Mouse (Mus musculus) midbrain, embryonic 10.5 days (tissue): ENCODE results near the gene Avpr2. TPM values are rescaled to one million over a fixed set of nuclear protein-coding genes. Genes with fewer than 3 reads are reported as not detected.

Experiments used
- DNase-seq: peaks from one replicate; pipeline ENCODE4 v3.0.0-alpha.2; 2017; ENCODE audit warnings: low spot score
- H3K27ac ChIP-seq: fragments of 300-500 bp; sonication (generic); replicated peaks from 2 replicates; pipeline ENCODE4 v1.5.1; 2016; ENCODE audit warnings: mild to moderate bottlenecking
- H3K27me3 ChIP-seq: fragments of 300-500 bp; sonication (generic); 2 replicates; pipeline ENCODE4 v1.6.1; 2016; ENCODE audit warnings: low read depth, mild to moderate bottlenecking; ENCODE audit not compliant: poor library complexity, severe bottlenecking
- H3K36me3 ChIP-seq: fragments of 300-500 bp; sonication (generic); 2 replicates; pipeline ENCODE4 v1.6.1; 2016; ENCODE audit warnings: mild to moderate bottlenecking, moderate library complexity
- H3K4me1 ChIP-seq: fragments of 300-500 bp; sonication (generic); 2 replicates; pipeline ENCODE4 v1.6.1; 2016
- H3K4me3 ChIP-seq: fragments of 300-500 bp; sonication (generic); 2 replicates; pipeline ENCODE4 v1.5.1; 2016; ENCODE audit warnings: mild to moderate bottlenecking, moderate library complexity
- H3K9me3 ChIP-seq: fragments of 300-500 bp; sonication (generic); replicated peaks from 2 replicates; pipeline ENCODE4 v1.6.1; 2016; ENCODE audit warnings: mild to moderate bottlenecking
- WGBS: fragments of 180-500 bp; shearing (Covaris S2); methylation state at CpG from one replicate; pipeline ENCODE4 v1.1.7; 2016; 5-methylcytosine and 5-hydroxymethylcytosine counted together
- polyA plus RNA-seq: library from polyadenylated mRNA; unstranded; fragments of >200 nt; fragmentation: Nextera tagmentation; extraction: Ambion mirVana; gene quantifications from 2 replicates; pipeline ENCODE4 v1.2.1, GENCODE M21; 2016

The Avpr2 gene
- polyA plus RNA-seq, 1 experiment from 2014 or later: 0.14 TPM

- Histone ChIP-seq H3K27ac (peak within 1 kb of the TSS; percentile 88), H3K4me1 (peaks cover 7% of the 10 kb centered on the region), H3K27me3 (no peaks in the 10 kb centered on the region), H3K4me3 (peak within 1 kb of the TSS; percentile 66), H3K36me3 (peaks cover 32% of the 10 kb centered on the region), H3K9me3 (no peaks in the 10 kb centered on the region; the same call in 1 of the 2 replicates)
- peak; percentile 85 for DNase-seq
- 16% methylated on average over 43 of the region's 43 CpGs for WGBS
These were observed 30.1 kb downstream of the Avpr2 start, which contains the start of the genes Arhgap4 and Naa10 for GRCm38 (mm10) chrX:73921823-73922549. Gene Arhgap4, minus strand, starts transcription at chrX:73921870. Gene Naa10, minus strand, starts transcription at chrX:73921944.

- H3K9me3 ChIP-seq: no peaks in the 10 kb centered on the region; the same call in 1 of the 2 replicates
- H3K36me3 ChIP-seq: peaks cover 27% of the 10 kb centered on the region
- H3K27me3 ChIP-seq: no peaks in the 10 kb centered on the region
- H3K27ac ChIP-seq: peak overlapping the region; percentile 88
- peaks cover 7% of the 10 kb centered on the region for H3K4me1 ChIP-seq
- no peak for DNase-seq
- H3K4me3 ChIP-seq: peak overlapping the region; percentile 66
- WGBS: 74% methylated on average over 8 of the region's 8 CpGs
These were observed 30.6 kb downstream of the Avpr2 start for GRCm38 (mm10) chrX:73922550-73922882.

GRCm38 (mm10) chrX:73930402-73931062 is 38.6 kb downstream of the Avpr2 start, which contains the start of gene Renbp:
Gene Renbp, minus strand, starts transcription at chrX:73930850.
- Histone ChIP-seq H3K4me3 (peak within 1 kb of the TSS; percentile 29), H3K27ac (no peak within 1 kb of the TSS), H3K27me3 (no peaks in the 10 kb centered on the region), H3K36me3 (no peaks in the 10 kb centered on the region), H3K9me3 (no peaks in the 10 kb centered on the region), H3K4me1 (peaks cover 3% of the 10 kb centered on the region; the same call in 1 of the 2 replicates)
- WGBS: 33% methylated on average over 17 of the region's 17 CpGs
- peak; percentile 46 for DNase-seq

- H3K4me1 ChIP-seq: peaks cover 3% of the 10 kb centered on the region; the same call in 1 of the 2 replicates
- H3K4me3 ChIP-seq: no peak overlapping the region
- no peak overlapping the region for H3K27ac ChIP-seq
- H3K9me3 ChIP-seq: no peaks in the 10 kb centered on the region
- no peak for DNase-seq
- H3K36me3 ChIP-seq: no peaks in the 10 kb centered on the region
- WGBS: 85% methylated on average over 2 of the region's 2 CpGs
- H3K27me3 ChIP-seq: no peaks in the 10 kb centered on the region
These were observed 40.0 kb downstream of the Avpr2 start for GRCm38 (mm10) chrX:73931871-73932270.

GRCm38 (mm10) chrX:73941860-73942259 is 50.0 kb downstream of the Avpr2 start:
- Histone ChIP-seq H3K27me3 (no peaks in the 10 kb centered on the region), H3K36me3 (peaks cover 58% of the 10 kb centered on the region), H3K27ac (no peak overlapping the region), H3K4me1 (no peaks in the 10 kb centered on the region), H3K4me3 (no peak overlapping the region), H3K9me3 (no peaks in the 10 kb centered on the region)
- 96% methylated on average over 2 of the region's 2 CpGs for WGBS
- DNase-seq: no peak

- Histone ChIP-seq H3K27ac (no peak overlapping the region), H3K4me1 (no peaks in the 10 kb centered on the region), H3K4me3 (no peak overlapping the region), H3K27me3 (no peaks in the 10 kb centered on the region), H3K9me3 (no peaks in the 10 kb centered on the region), H3K36me3 (peaks cover 62% of the 10 kb centered on the region)
- WGBS: 83% methylated on average over 2 of the region's 2 CpGs
- no peak for DNase-seq
These were observed 50.4 kb downstream of the Avpr2 start for GRCm38 (mm10) chrX:73942294-73942693.

Other genes with a start within 250 kb of the Avpr2 start
- gene Pnck, start 232.0 kb upstream of the Avpr2 start, polyA plus RNA-seq: 7.0 and 12.6 TPM in 2 replicates
- 4.1 and 4.6 TPM in 2 replicates for gene Slc6a8, start 219.0 kb upstream of the Avpr2 start, polyA plus RNA-seq
- 144 and 157 TPM in 2 replicates for gene Bcap31, start 175.9 kb upstream of the Avpr2 start, polyA plus RNA-seq
- 10.9 and 11.5 TPM in 2 replicates for gene Abcd1, start 175.5 kb upstream of the Avpr2 start, polyA plus RNA-seq
- 0.04 and 0.12 TPM in 2 replicates for gene Plxnb3, start 135.0 kb upstream of the Avpr2 start, polyA plus RNA-seq
- gene Srpk3, start 117.7 kb upstream of the Avpr2 start, polyA plus RNA-seq: 1.5 and 1.6 TPM in 2 replicates
- 185 and 192 TPM in 2 replicates for gene Idh3g, start 105.2 kb upstream of the Avpr2 start, polyA plus RNA-seq
- gene Ssr4, start 105.1 kb upstream of the Avpr2 start, polyA plus RNA-seq: 122 and 123 TPM in 2 replicates
- gene Pdzd4, start 67.1 kb upstream of the Avpr2 start, polyA plus RNA-seq: 0.80 and 0.81 TPM in 2 replicates
- gene L1cam, start 4.0 kb downstream of the Avpr2 start, polyA plus RNA-seq: 7.4 and 14.4 TPM in 2 replicates
- 1.9 and 2.7 TPM in 2 replicates for gene Arhgap4, start 29.8 kb downstream of the Avpr2 start, polyA plus RNA-seq
- gene Naa10, start 29.8 kb downstream of the Avpr2 start, polyA plus RNA-seq: 144 and 159 TPM in 2 replicates
- gene Renbp, start 38.7 kb downstream of the Avpr2 start, polyA plus RNA-seq: 16.8 and 23.3 TPM in 2 replicates
- gene Hcfc1, start 74.3 kb downstream of the Avpr2 start, polyA plus RNA-seq: 69.6 and 78.0 TPM in 2 replicates
- 56.0 and 57.3 TPM in 2 replicates for gene Irak1, start 131.8 kb downstream of the Avpr2 start, polyA plus RNA-seq
- gene Opn1mw, start 235.4 kb downstream of the Avpr2 start, polyA plus RNA-seq: not detected in 2 replicates
- gene Mecp2, start 243.3 kb downstream of the Avpr2 start, polyA plus RNA-seq: 15.7 and 16.0 TPM in 2 replicates